15 mouse cellular contexts compared by ENCODE assay signal in the genomic region with DNA sequence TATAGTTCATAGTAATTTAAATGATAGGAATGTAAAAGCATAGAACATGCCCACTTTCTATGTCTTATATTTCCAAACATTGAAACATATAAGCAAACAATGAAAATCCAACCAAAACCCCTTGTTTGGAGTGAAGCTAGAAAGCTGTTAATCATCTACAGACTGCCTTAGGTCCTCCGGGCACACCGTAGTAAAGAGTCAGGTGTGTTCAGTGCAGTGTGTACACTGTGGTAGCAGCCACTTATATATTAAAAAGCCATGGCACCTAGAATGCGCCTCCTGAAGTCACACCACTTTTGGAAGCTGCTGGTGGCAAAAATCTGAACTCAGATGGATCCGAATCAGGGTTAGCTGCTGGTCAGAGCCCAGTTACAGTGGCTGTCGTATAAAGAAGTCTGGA. TPM values are rescaled to one million over a fixed set of nuclear protein-coding genes. Genes with fewer than 3 reads are reported as not detected.
"Had no signal": no experiment of that assay in that cellular context is flagged by ENCODE, and none has a peak within 500 bp of the region (broad histone marks: within the 10 kb centered on the region; RNA-seq: fewer than 3 reads in every experiment).

No protein-coding gene starts in this region.

- H3K4me2 ChIP-seq: hindbrain, embryonic 14.5 days; limb, embryonic 15.5 days; neural tube, embryonic 12.5 days had no signal

- H3K27ac ChIP-seq: hindbrain, embryonic 10.5 days; hindbrain, embryonic 14.5 days; limb, embryonic 15.5 days; midbrain, embryonic 10.5 days; neural tube, embryonic 12.5 days had no signal

- DNase-seq: kidney, adult 2 months; kidney, postnatal 36 days; layer of hippocampus, adult 9-11 months; layer of hippocampus, postnatal 36 days; lung, adult 18-20 months; lung, postnatal 4 days; midbrain, embryonic 14.5 days; right cerebral cortex, postnatal 14 days; thymus, adult 2 months; thymus, postnatal 36 days had no signal

- H3K4me3 ChIP-seq: hindbrain, embryonic 10.5 days; limb, embryonic 15.5 days; midbrain, embryonic 10.5 days; neural tube, embryonic 12.5 days had no signal

- H3K9me3 ChIP-seq: hindbrain, embryonic 10.5 days; limb, embryonic 15.5 days; midbrain, embryonic 10.5 days; neural tube, embryonic 12.5 days had no signal

- H3K9ac ChIP-seq: hindbrain, embryonic 14.5 days; limb, embryonic 15.5 days; neural tube, embryonic 12.5 days had no signal

- H3K4me1 ChIP-seq: neural tube, embryonic 12.5 days had no signal

RNA-seq across cellular contexts. Expression of a gene that starts 16.3 kb away (rescaled TPM):
- polyA plus RNA-seq: midbrain, embryonic 14.5 days had no signal
